Mouse (Mus musculus): ENCODE measurements around the gene Tnnt2. TPM values are rescaled to one million over a fixed set of nuclear protein-coding genes. Genes with fewer than 3 reads are reported as not detected.

The Tnnt2 gene
- 22.2 and 39.9 TPM in 2 replicates for polyA plus RNA-seq (2015; fragmentation: Nextera tagmentation; extraction: Ambion mirVana)

DNA sequence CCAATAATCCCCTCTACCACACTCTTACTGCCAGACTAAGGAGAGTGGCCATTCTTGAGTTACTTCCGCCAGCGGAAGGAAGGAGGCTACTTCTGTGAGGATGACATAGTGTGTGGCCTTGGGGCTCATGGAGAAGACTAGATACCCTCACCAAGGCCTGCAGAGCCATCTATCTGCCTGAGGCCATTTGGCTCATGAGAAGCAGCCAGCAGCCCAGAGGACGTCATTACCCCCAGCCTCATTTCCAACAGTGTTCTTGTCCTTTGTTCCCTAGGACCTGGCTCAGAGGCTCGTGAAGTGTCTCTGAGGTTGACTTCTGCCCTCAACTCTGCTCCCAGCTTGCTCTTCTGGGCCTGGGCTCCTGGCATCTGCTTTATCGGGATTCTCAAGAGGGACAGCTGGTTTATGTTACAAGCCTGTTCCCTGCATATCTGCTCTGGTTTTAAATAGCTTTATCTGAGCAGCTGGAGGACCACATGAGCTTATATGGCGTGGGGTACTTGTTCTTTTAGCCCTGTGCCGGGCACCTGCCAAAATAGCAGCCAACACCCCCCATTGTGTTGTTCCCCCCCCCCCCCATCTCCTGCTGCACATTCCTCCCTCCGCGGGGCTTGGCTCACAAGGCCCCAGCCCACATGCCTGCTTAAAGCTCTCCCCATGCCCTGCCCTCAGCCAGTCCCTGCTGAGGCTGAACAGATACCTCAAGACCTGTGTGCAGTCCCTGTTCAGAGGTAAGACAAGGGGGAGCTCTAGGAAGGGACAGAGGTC, at the start of gene Tnnt2:
Tnnt2 (plus strand) TSS at position 639 of the 768 bp plus-strand sequence.
- Histone ChIP-seq H3K4me3 (replicated peaks) (no peak within 1 kb of the TSS), H3K27ac (no peak within 1 kb of the TSS)
- ATAC-seq (replicated peaks; ENCODE audit: low FRiP score): no peak; the same call in 1 of the 2 replicates

GRCm38 (mm10) chr1:135787799-135788198, 48.4 kb upstream of the Tnnt2 start:
- Histone ChIP-seq H3K27me3 (no peaks in the 10 kb centered on the region), H3K27ac (0 out of 2 replicates have a peak overlapping the region, but pooled peaks have one; percentile 75), H3K36me3 (no peaks in the 10 kb centered on the region), H3K4me1 (peaks cover 28% of the 10 kb centered on the region), H3K9ac (no peak overlapping the region), H3K4me2 (no peak overlapping the region), H3K9me3 (replicated peaks) (no peaks in the 10 kb centered on the region), H3K4me3 (replicated peaks) (no peak overlapping the region)
- ATAC-seq (replicated peaks; ENCODE audit: low FRiP score): no peak; the same call in 1 of the 2 replicates
- WGBS: 49% methylated on average over 3 of the region's 3 CpGs

More for the DNA sequence above, at the start of gene Tnnt2:
- 43% methylated on average over 9 of the region's 9 CpGs for WGBS
- no peaks in the 10 kb centered on the region for H3K27me3 ChIP-seq
- H3K4me2 ChIP-seq: no peak within 1 kb of the TSS
- 0 out of 2 replicates have a peak, but pooled peaks cover 6% of the 10 kb centered on the region for H3K36me3 ChIP-seq
- 0 out of 2 replicates have a peak, but pooled peaks cover 16% of the 10 kb centered on the region for H3K4me1 ChIP-seq
- H3K9me3 ChIP-seq (replicated peaks): no peaks in the 10 kb centered on the region
- H3K9ac ChIP-seq: no peak within 1 kb of the TSS

DNA sequence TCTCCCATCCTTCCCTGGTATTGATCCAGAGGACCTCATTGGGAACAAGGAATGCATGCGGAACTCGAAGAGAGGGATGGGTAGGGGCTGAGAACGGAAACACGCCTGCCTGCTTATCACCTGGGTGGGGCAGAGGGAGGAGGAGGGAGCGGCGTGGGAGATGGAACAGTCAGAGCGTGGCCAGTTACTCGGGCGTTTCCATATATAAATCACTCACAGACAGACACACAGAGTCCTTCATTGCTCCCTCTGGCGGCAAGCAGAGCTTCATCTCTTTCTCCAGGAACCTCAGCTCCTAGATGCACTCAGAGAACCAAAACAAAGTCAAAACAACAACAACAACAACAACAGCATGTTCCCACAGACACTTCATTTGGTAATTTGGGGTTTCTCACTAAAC, 47.4 kb upstream of the Tnnt2 start:
- no peaks in the 10 kb centered on the region for H3K9me3 ChIP-seq (replicated peaks)
- H3K4me3 ChIP-seq (replicated peaks): 0 out of 2 replicates have a peak overlapping the region, but pooled peaks have one; percentile 8
- ATAC-seq (replicated peaks; ENCODE audit: low FRiP score): peak; percentile 57
- WGBS: 2% methylated on average over 10 of the region's 10 CpGs
- peak overlapping the region; percentile 50 for H3K4me2 ChIP-seq
- H3K27ac ChIP-seq: peak overlapping the region; percentile 75
- H3K9ac ChIP-seq: no peak overlapping the region
- H3K27me3 ChIP-seq: no peaks in the 10 kb centered on the region
- H3K4me1 ChIP-seq: peaks cover 34% of the 10 kb centered on the region
- no peaks in the 10 kb centered on the region for H3K36me3 ChIP-seq

DNA sequence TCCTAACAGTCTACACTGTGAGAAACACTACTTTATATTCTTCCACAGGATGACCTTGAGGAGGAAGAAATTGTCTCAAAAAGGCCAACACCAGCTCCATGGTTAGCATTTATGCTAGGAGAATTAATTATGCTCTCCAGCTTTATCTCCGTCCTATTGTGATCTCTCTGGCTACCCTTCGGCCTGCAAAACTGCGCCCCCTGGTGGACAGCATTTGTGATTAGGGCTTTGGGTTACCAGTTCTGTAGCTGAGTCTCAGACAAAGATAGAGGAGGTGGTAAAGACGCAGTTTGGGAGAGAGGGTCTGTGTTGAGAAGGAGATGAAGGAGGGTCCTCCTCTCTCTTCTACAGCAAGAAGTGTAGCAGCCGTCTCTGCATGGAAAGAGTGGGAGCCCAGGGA, 46.3 kb upstream of the Tnnt2 start:
- Histone ChIP-seq H3K4me3 (replicated peaks) (no peak overlapping the region), H3K36me3 (no peaks in the 10 kb centered on the region), H3K27ac (no peak overlapping the region), H3K27me3 (no peaks in the 10 kb centered on the region), H3K4me2 (no peak overlapping the region), H3K9ac (no peak overlapping the region), H3K9me3 (replicated peaks) (no peaks in the 10 kb centered on the region), H3K4me1 (peaks cover 42% of the 10 kb centered on the region)
- ATAC-seq (replicated peaks; ENCODE audit: low FRiP score): no peak
- WGBS: 9% methylated on average over 5 of the region's 5 CpGs

- WGBS: 68% methylated on average over 13 of the region's 13 CpGs
- Histone ChIP-seq H3K9me3 (replicated peaks) (no peaks in the 10 kb centered on the region), H3K9ac (no peak overlapping the region), H3K36me3 (no peaks in the 10 kb centered on the region), H3K4me3 (replicated peaks) (no peak overlapping the region), H3K4me1 (peaks cover 54% of the 10 kb centered on the region), H3K4me2 (no peak overlapping the region), H3K27me3 (no peaks in the 10 kb centered on the region), H3K27ac (peak overlapping the region; percentile 90)
- no peak for ATAC-seq (replicated peaks; ENCODE audit: low FRiP score)
Observed at GRCm38 (mm10) chr1:135792143-135792939, 43.8 kb upstream of the Tnnt2 start.

DNA sequence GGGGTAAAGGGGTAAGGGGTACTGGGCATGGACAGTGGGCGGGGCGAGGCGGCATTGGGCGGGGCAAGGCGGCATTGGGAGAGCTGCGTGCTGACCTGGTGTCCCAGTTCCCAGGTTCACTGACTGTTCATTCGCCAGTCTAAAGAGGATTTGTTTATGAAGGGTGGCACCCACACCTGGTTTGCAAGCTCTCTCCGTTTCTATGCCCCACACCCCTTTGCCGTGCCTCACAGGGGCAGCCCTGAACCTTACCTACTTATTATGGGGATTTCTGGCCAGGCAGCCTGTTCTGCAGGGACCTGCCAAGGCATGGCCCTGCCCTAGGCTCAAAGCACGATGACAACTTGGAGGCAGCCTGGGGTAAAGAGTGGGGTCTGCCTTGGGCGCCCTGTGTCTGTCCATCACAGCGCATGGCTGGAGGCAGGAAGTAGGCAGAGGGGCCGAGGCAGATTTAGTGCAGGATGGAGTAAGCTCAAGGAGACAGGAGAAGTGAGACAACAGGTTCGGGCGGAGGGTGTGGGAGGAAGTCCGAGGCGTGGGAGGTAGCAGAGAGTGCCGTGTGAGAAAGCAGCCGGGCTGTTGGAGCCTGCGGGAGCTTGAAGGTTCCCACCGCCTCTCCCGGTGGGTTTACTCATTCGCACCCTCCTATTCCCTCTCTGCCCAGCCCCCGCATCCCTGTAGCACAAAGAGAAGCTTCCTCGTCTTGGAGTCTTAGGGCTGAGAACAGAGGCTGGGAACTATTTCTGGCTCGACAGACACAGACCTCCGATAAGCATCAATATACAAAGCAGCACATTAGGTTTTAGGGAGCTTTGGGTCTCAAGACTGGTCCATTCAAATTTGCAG, 42.6 kb upstream of the Tnnt2 start:
- WGBS: 10% methylated on average over 27 of the region's 27 CpGs

DNA sequence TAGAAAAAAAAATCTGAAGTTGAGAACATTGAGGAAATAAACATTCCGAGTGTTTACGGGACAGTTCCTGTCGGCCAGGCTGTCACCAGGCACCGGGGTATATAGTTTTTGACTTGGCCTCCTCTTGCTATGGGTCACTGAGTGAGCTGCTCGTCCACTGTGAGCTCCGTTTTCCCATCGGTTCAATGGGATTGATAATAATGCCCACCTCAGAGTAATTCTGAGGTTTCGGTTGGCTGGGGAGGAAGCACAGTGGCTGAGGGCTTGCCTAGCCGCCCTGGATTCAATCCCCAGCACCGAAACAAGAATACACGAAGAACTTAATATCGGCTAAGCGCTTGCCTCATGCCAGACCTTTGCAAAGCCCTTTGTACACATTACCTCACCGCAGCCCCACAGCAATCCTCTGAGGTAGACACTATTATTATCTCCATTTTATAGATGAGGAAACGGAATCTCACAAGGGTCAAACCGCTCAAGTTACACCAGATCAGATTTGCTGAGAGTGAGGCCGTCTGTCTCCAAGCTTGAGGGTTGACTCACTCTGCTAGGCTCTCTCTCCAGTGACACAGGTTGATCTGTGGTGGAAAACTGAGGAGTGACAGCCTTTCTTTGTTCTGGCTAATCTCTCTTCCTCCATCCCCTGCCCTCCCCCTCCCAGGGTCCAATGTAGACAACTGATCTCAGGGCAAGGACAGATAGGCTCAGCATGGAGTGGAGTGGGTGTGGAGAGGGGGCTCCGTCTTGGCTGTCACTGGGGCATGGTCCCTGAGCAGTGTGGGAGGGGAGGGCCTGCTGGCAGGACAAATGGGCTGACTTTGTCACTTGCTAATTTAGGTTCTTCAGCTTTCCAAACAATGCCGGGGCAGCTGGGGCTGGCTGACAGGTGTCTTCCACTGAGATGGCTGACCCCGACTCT, 41.7 kb upstream of the Tnnt2 start:
- 15% methylated on average over 20 of the region's 20 CpGs for WGBS
- Histone ChIP-seq H3K27ac (peak overlapping the region; percentile 90), H3K4me1 (peaks cover 50% of the 10 kb centered on the region), H3K36me3 (no peaks in the 10 kb centered on the region), H3K9me3 (replicated peaks) (no peaks in the 10 kb centered on the region), H3K4me2 (peak overlapping the region; percentile 66), H3K27me3 (no peaks in the 10 kb centered on the region), H3K9ac (peak overlapping the region; percentile 33; the same call in 1 of the 2 replicates), H3K4me3 (replicated peaks) (peak overlapping the region; percentile 33)
- peak; percentile 66 for ATAC-seq (replicated peaks; ENCODE audit: low FRiP score)

More for the DNA sequence above, 42.6 kb upstream of the Tnnt2 start:
- Histone ChIP-seq H3K27ac (peak overlapping the region; percentile 90), H3K36me3 (no peaks in the 10 kb centered on the region), H3K9ac (peak overlapping the region; percentile 33), H3K4me2 (peak overlapping the region; percentile 66), H3K9me3 (replicated peaks) (no peaks in the 10 kb centered on the region), H3K4me1 (peaks cover 46% of the 10 kb centered on the region), H3K4me3 (replicated peaks) (peak overlapping the region; percentile 33), H3K27me3 (no peaks in the 10 kb centered on the region)
- peak; percentile 65 for ATAC-seq (replicated peaks; ENCODE audit: low FRiP score)

GRCm38 (mm10) chr1:135798492-135798891, 37.7 kb upstream of the Tnnt2 start:
- 66% methylated on average over 1 of the region's 1 CpGs for WGBS
- Histone ChIP-seq H3K4me3 (replicated peaks) (no peak overlapping the region), H3K9me3 (replicated peaks) (no peaks in the 10 kb centered on the region), H3K9ac (no peak overlapping the region), H3K4me1 (peaks cover 54% of the 10 kb centered on the region), H3K4me2 (no peak overlapping the region), H3K27ac (no peak overlapping the region), H3K27me3 (no peaks in the 10 kb centered on the region), H3K36me3 (no peaks in the 10 kb centered on the region)
- no peak for ATAC-seq (replicated peaks; ENCODE audit: low FRiP score)

- H3K27me3 ChIP-seq: no peaks in the 10 kb centered on the region
- 19% methylated on average over 8 of the region's 8 CpGs for whole genome bisulfite sequencing
- ATAC-seq (replicated peaks; ENCODE audit: low FRiP score): no peak
Observed at GRCm38 (mm10) chr1:135799109-135799627, 37.0 kb upstream of the Tnnt2 start.

DNA sequence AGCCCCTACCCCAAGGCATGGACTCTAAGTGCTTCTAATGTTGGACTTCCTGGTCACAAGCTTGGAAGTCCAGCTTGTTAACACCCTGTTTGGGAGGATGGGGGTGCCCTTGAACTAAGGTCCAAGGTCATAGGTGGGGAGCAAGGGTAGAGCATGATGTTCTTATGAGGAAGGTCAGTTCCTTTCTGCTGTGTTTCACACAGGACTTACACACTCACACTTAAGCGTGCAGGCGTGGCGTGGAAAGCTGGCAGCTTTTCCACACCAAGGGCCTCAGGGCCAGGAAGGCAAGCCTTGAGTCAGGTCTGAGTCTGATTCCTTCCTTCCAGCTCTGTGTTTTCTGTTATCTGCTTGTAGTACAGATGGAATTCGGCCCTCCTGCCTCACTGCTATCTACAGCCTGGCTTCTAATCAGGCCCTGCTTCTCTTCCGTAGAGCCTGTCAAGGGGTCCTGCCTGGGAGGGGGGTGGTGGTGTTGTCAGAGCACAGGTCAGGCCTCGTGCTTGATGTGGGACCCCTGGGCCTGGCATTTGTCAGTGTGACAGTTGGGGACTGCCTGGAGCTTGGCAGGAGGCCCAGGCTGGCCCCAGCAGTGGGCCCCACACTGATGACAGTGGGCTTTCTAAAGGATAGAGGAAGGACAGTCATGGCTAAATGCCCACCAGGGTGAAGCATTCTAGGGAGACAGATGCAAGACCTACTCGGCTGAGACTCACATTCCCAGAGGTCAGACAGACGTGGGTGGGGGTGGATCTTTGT, 35.8 kb upstream of the Tnnt2 start:
- H3K4me3 ChIP-seq (replicated peaks): no peak overlapping the region
- H3K9ac ChIP-seq: no peak overlapping the region

More at GRCm38 (mm10) chr1:135799109-135799627, 37.0 kb upstream of the Tnnt2 start:
- Histone ChIP-seq H3K9me3 (replicated peaks) (no peaks in the 10 kb centered on the region), H3K9ac (no peak overlapping the region), H3K36me3 (no peaks in the 10 kb centered on the region), H3K27ac (no peak overlapping the region), H3K4me2 (no peak overlapping the region), H3K4me1 (peaks cover 47% of the 10 kb centered on the region), H3K4me3 (replicated peaks) (no peak overlapping the region)

More for the DNA sequence above, 35.8 kb upstream of the Tnnt2 start:
- H3K27me3 ChIP-seq: no peaks in the 10 kb centered on the region
- no peaks in the 10 kb centered on the region for H3K9me3 ChIP-seq (replicated peaks)
- H3K4me1 ChIP-seq: peaks cover 35% of the 10 kb centered on the region
- no peaks in the 10 kb centered on the region for H3K36me3 ChIP-seq
- H3K4me2 ChIP-seq: no peak overlapping the region
- H3K27ac ChIP-seq: peak overlapping the region; percentile 70
- 43% methylated on average over 8 of the region's 8 CpGs for WGBS
- ATAC-seq (replicated peaks; ENCODE audit: low FRiP score): peak; percentile 57
